Mouse (Mus musculus) gastrocnemius, postnatal 25 days (tissue): ENCODE results near the gene Cyp17a1. TPM values are rescaled to one million over a fixed set of nuclear protein-coding genes. Genes with fewer than 3 reads are reported as not detected.
A peak's percentile ranks its signal among the peaks of the same experiment; 100 is the strongest.

ENCODE experiments used
- DNase-seq: peaks from one replicate; pipeline ENCODE4 v3.0.0; 2022
- total RNA-seq, 2 experiments: library from RNA; stranded (reverse); gene quantifications; 1 replicate in 1 of 2; 2 replicates in 1 of 2; pipeline ENCODE4 v1.2.3; 2021

Gene Cyp17a1
- total RNA-seq, 2 experiments from 2014 or later, result not detected

- no peak for DNase-seq
Measured at GRCm38 (mm10) chr19:46670691-46671090, 2.3 kb downstream of the Cyp17a1 start.

GRCm38 (mm10) chr19:46669802-46670201, 3.2 kb downstream of the Cyp17a1 start:
- no peak for DNase-seq

- DNase-seq, result no peak
Measured at GRCm38 (mm10) chr19:46668263-46668662, 4.7 kb downstream of the Cyp17a1 start.

GRCm38 (mm10) chr19:46667300-46667699, 5.7 kb downstream of the Cyp17a1 start:
- DNase-seq, result no peak

GRCm38 (mm10) chr19:46665474-46665873, 7.5 kb downstream of the Cyp17a1 start:
- DNase-seq, result no peak

- DNase-seq, result no peak
Measured at GRCm38 (mm10) chr19:46662784-46663183, 10.2 kb downstream of the Cyp17a1 start.

- no peak for DNase-seq
Measured at GRCm38 (mm10) chr19:46662214-46662613, 10.8 kb downstream of the Cyp17a1 start.

GRCm38 (mm10) chr19:46661511-46661910, 11.5 kb downstream of the Cyp17a1 start:
- DNase-seq, result no peak

- DNase-seq, result no peak
Measured at GRCm38 (mm10) chr19:46658851-46659250, 14.1 kb downstream of the Cyp17a1 start.

GRCm38 (mm10) chr19:46658348-46658747, 14.6 kb downstream of the Cyp17a1 start:
- no peak for DNase-seq

GRCm38 (mm10) chr19:46657339-46658020, 15.5 kb downstream of the Cyp17a1 start:
- no peak for DNase-seq

- no peak for DNase-seq
Measured at GRCm38 (mm10) chr19:46656151-46656840, 16.7 kb downstream of the Cyp17a1 start.

- DNase-seq, result no peak
Measured at GRCm38 (mm10) chr19:46655626-46656025, 17.3 kb downstream of the Cyp17a1 start.

GRCm38 (mm10) chr19:46653616-46654235, 19.2 kb downstream of the Cyp17a1 start:
- no peak for DNase-seq

- no peak for DNase-seq
Measured at GRCm38 (mm10) chr19:46653188-46653587, 19.8 kb downstream of the Cyp17a1 start.

- no peak for DNase-seq
Measured at GRCm38 (mm10) chr19:46648565-46648964, 24.4 kb downstream of the Cyp17a1 start.

GRCm38 (mm10) chr19:46647850-46648249, 25.1 kb downstream of the Cyp17a1 start:
- no peak for DNase-seq

- peak; percentile 53 for DNase-seq
Measured at GRCm38 (mm10) chr19:46647254-46647653, 25.7 kb downstream of the Cyp17a1 start.

- DNase-seq, result peak; percentile 76
Measured at GRCm38 (mm10) chr19:46646041-46646481, 26.9 kb downstream of the Cyp17a1 start.

GRCm38 (mm10) chr19:46644793-46645602, 28.0 kb downstream of the Cyp17a1 start:
- DNase-seq, result peak; percentile 64

- no peak for DNase-seq
Measured at GRCm38 (mm10) chr19:46644343-46644792, 28.6 kb downstream of the Cyp17a1 start.

- DNase-seq, result no peak
Measured at GRCm38 (mm10) chr19:46643236-46643635, 29.7 kb downstream of the Cyp17a1 start.
